Mouse (Mus musculus): ENCODE measurements around the gene Minpp1.

DNA sequence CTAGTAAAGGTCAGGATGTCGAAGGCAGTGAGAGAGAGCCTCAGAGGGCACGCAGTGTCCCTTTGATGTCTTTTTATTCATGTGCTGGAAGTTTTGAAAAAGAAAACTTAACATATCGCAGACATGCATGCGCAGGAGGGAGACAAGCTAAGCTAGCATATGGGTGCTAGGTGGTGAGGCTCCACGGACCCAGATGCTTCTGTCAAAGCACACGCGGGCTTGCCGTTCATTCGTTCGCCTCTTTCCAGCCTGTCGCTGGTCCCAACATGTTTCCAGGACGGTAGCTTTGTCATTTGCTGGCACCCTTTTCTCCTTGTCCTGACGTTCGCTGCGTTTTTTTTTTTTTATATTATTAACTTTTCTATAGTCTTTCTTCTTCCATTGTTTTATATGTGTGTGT, 62.6 kb downstream of the Minpp1 start:
- no peak for TF ChIP-seq USF1 (IDR thresholded peaks at IDR 0.05; ENCODE audit: low read depth)
- TF ChIP-seq POLR2AphosphoS2 (IDR thresholded peaks at IDR 0.05; ENCODE audit: insufficient read length, low read depth): no peak
- TF ChIP-seq E2F4 (IDR thresholded peaks at IDR 0.05; ENCODE audit: insufficient read depth): no peak
- TF ChIP-seq CEBPB (IDR thresholded peaks at IDR 0.05; ENCODE audit: insufficient read depth, poor library complexity, severe bottlenecking): no peak

All from myocyte (in vitro differentiated cells).